Mouse (Mus musculus) kidney, postnatal 10 days (tissue): ENCODE measurements at regions not wholly inside any gene's neighbourhood (a gene's known extent, or its start where the extent isn't known, plus 50 kb on each side); places are given as distances from the start of the nearest gene placed in this dataset.
"Not testable (repeated sequence)": the region's sequence is repeated elsewhere in the genome, so short reads cannot be mapped to it uniquely, and the experiment has no call there.

Experiments
- DNase-seq: peaks from one replicate; pipeline ENCODE4 v3.0.0; 2021; ENCODE audit warnings: mixed read lengths

DNA sequence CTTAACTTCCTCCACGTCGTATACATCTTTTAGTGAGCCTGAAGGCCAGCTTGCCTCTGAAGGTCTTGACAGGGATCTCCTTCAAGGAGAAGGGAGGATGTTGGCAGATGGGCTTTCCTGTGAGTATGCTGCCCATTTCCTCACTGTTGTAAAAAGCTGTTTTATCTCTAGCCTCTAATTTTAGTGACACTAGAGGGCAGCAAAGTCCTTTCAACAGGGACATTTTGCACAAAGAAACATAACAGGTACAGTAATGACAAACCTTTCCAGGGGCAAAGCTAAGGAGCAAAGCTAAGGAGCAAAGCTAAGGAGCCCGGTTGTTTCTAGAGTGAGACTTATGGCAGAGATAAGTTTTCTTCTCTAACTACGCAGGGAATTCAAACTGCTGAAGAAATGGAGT is 59.0 kb upstream of the Kbtbd8 start:
- no peak for DNase-seq

DNA sequence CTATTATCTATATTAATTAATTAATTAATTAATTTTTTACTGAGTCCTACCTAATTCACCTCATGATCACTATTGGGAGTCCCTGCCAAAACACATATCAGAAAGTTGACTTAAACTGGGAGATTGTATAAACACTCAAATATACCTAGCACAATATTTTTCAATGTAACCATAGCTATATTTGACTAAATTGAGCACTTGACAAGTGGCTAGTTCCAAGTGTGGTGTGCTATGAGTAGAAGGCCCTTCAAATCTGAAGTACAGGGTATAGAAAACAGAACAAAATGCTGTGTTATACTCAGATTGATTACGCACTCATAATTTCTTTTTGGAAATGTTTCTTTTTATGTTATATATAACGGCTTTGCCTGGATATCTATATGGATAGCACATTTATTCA is 60.8 kb upstream of the Kbtbd8 start:
- no peak for DNase-seq

DNA sequence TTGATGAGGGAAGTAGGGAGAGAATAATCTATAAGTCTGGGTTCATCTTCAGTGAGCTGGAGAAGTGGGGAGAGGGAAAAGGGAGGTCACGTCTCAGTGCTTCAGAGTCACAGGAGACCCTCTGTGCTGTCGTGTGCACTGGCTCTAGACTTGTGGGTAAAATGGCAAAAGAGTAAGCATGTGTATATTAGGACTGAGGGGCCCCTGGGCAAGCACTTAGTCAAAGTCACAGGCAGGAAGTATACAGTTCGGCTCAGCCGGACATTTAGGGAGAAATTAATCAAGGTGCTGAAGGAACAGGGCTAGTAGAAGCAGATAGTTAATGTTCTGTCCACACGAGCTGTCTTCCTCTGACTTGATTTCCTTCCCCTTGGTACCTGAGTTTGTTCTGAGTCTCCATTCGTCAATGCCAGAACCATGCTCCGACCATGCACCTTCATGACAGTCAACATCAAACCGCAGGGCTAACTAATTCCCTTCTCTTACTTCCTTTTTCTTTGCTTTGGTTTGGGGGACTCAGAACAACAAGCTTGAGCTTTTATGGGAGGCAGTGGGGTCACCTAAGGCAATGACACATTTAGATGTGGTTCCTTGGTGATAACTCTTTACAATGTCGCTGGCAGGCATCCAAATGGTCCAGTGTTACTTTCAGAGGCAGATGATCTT is 63.2 kb upstream of the Kbtbd8 start:
- DNase-seq: peak; percentile 31

DNA sequence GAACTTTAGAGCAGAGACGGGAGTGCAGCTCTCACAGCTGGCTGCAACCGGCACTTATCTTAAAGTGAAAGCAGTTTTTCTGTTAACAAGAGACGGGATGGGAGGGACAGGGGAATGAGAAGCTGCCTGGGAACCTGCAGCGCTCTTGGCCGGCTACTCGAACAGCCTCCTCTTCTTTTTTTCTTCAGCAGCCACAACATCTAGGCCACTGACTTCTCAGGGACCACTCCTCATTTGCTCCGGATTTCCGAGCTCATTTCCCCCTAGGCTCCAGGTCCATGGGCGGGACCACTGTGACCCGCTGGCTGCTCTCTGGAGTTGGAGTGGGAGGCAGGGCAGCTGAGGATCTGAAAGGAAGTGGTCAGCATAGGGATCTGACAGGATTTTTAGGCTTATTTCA is 75.7 kb upstream of the Kbtbd8 start:
- not testable (repeated sequence) for DNase-seq

DNA sequence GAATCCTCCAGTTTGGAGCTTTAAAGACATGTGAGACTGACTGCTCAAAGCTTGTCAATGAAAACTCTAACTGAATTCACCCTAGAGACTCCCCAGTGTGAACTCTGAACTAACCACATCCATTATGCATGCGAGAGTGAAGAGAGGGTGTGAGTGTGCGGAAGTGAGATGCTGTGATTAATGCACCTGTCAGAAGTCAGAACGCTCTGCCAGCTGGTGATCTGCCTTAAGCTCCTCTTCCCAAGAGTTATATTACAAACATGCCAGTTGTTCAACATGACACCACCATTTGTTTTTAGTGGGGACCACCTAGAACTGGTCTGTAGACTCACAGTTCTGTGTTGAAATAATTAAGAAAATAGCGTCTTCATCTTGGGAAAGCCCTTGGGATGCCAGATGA is 92.8 kb upstream of the Kbtbd8 start:
- no peak for DNase-seq

DNA sequence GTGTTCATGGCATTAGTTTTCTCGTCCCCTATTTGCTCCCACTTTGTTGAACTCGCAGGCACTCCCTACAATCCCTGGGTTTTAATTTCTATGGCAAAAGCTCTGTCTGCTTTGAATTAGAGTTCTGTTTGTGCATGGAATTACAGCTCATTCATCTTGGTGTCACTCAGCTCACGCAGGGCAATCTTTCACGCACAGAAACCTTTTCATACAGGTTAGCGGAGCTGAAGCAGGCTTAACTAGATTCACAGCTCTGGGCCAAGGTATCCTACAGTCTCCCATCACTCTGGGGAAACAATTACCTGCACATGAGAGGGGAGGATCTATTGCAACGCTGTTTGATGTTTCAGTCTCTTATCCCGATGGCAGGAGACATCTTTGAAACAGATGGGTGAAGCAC is 95.3 kb upstream of the Kbtbd8 start:
- DNase-seq: no peak

DNA sequence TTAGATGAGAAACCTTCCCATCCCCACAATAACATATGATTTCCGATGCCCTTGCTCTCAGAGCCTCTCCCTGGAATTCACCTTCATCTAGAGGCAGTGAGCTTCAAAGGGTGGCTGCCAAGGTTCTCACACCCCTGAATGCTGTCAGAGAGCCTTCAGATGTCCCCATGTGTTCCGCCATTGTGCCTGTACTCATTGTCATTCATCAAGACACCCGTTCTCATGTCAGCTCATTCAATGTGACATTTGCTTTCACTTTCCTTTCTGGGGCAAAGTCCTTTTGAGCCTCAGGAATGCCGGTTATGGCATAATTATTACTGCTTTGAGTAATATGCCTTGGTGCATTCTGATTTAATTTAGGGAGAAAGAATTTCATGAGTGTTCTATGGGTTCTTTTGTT is 99.1 kb upstream of the Kbtbd8 start:
- DNase-seq: no peak

DNA sequence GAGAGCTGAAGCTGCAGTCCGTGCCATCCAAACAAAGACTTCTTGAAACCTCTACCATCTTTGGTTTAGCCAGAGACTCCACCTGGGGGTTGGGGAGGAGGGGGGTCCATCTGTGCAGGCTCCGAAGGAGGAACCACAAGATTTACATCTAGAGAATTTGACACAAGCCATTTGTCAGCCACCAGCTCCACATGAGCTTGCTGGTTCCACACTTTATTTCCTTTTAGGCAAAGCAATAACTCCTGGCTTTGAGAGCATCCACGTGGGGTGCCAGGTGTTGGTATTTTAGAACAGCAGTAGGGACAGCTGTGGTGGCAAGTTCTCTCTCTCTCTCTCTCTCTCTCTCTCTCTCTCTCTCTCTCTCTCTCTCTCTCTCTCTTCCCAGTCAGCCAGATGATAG is 99.6 kb upstream of the Kbtbd8 start:
- DNase-seq: no peak

DNA sequence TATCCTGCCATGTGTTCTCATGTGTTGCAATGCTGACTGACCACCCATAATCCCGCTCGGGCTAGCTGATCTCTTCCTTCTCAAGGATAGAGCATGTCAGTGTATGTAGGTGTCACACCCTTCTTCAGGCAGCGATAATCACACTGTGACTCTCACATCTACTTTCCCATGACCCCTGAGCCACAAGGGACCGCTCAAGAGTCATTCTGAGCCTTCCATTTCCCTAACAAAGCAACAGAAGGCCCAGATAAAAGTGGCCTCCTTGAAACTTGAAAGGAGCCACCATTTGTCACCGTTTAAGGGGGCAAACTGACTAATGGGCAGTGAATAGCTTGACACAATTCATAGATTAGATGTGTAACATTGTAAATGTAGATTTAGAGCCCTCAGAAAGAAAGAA is 103.9 kb upstream of the Kbtbd8 start:
- DNase-seq: no peak

DNA sequence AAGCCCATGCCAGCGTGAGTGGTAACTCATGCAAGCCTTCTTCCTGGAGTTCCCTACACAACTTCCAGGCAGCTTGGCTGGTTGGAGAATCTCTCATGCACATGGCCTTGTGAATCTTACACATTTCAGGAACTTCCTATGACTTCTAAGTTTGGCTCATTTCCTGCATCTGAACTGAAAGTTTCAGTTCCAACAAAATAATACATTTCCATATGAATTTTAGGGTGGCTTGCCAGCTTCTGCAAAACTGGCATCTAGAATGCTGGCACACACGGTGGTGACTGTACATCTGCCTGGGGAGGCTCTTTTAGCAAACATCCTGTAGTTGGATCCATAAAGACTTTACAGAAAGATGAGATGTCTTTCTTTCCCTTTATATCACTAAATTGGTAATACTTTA is 110.6 kb upstream of the Kbtbd8 start:
- no peak for DNase-seq

DNA sequence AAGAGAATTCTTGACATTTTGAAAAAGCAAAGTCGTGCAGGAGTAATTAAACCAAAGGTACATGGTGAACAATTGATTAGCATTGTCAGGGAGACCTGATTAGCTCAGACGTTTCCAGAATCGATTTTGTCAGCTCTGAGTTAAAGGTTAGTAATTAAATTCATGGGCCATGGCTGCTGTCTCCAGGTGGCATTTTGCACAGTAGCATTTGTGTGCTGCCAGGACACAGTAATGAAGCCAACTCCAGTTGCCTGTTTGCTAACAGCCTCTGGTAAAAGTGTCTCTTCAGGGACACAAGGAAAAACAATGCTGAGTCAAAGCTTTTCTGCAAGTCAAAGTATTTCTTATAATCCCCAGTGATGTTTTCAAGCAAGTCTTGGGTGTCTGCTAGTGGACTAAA is 113.3 kb upstream of the Kbtbd8 start:
- DNase-seq: no peak

DNA sequence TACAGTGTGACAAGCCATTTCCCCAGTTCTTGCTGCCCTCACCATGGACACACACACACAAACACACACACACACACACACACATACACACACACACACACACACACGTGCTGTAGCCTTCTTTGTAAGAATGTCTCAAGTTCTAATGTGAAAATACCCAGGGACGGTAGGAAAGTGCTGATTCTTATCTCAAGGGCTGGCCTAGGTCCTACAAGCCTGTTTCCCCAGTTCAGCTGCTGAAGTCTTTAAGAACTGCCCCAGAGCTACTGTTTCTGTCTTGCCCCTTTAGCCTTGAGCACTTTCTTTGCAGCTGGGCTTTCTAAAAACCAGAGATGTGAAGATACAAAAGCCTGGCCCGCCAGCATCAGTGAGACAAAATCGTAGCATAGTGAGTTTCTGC is 117.5 kb upstream of the Kbtbd8 start:
- no peak for DNase-seq

DNA sequence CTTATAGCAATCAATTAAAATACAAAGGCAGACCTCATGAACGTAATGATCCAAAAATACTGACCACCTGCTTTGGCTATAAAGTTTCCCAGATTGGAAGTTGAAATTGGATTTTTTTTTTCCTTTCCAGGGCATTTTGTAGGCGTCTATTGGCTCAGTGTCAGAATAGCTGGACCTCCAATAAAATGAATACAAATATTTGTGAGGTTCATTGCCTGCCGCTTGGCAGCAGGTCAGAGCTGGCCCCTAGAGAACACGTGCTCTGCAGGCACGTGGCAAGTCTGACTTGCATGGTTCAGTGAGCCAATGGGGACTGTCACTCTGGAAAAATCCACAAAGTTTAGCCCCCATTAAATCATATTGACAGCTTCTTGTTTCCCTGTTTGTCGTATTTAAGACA is 118.0 kb upstream of the Kbtbd8 start:
- DNase-seq: peak; percentile 45

DNA sequence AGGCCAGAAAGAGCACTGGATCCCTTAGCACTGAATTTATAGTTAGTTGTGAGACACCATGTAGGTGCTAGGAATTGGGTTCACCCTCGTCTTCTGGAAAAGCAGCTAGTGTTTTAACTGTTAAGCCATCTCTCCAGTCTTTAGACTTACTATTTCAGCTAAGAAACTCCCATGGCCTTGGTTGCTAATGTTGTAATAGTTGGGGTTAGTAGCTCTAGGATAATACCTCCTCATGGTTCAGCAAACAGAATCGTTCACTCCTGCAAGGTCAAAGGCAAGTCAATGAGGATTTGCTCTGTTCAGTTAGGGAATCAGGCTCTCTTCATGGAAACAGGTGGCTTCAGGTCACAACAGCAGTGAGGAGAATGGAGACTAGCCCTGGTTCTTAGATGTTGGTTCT is 118.7 kb upstream of the Kbtbd8 start:
- DNase-seq: no peak

DNA sequence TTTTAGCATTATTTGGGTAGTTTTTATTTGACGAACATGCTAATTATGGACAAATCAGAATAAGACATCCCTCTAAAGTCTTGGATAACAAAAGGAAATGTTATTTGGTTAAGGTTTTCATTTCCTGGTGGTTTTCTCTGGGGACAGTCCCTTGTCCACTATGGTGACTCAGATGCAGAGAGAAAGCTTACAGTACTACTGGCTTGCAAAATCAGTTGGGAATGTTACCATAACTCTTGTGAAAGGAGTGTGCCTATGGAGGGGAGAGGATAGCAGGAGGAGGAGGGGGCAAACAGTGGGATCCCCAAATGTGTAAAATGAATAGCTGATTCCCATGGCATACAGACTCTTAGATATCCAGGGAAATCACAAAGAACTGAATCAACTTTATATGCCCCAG is 122.7 kb upstream of the Kbtbd8 start:
- DNase-seq: no peak

DNA sequence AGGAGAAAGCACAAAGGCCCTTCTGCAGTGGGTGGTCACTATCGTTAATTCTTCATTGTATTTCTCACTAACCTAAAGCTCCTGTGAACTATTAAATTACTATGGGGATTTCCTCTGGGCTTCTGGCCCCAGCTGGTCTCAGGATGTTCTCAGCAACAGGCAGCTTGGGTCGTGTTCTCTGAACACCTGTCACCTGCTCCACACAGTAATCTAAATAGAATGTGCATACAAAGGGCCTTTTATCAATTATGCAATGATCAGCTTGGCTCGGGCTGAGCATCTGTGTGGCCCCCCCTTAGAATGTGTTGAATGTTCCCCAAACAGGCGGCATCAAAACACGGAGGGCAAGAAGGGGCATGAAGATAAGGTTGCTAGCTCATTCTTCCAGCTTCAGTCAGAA is 129.6 kb upstream of the Kbtbd8 start:
- DNase-seq: no peak

DNA sequence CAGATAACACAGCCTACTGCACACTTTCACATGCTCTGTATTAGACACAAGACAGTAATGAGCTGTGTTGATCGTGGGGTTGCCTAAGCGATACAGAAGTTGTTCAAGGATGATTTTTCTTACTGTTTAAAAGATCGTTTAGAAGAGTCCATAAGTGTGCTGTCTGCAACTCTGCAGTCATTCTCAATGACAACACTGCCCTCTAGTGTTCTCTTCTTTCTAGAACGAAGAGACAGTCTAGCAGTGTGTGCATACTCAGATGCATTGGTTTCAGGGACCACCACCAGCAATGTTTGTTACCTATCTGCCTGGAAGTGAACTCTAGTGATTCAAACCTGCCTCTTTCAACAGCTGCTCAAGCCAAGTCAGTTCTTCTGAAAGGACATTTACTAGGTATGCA is 130.7 kb upstream of the Kbtbd8 start:
- peak; percentile 15 for DNase-seq

DNA sequence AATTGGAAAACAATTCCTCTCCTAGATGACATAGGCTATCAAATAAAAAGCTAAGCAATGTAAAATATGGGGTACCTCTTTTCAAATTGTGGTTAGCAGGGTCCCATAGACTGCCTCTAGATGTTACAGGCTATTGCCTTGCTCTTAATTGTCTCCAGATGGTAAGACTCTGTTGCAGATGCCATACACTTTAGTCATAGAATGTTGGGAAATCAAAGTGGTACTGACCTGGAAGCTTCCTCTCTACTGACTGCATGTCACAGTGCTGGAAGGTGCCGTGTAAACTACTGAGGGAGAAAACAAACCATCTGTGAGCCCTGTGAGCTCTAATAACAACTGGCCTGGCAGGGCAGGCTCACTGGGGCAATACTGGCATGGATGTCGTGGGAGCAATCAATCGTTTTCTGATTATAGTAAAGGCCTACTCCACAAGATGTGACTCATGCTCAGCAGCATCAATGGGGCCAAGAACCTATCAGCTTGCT is 132.6 kb upstream of the Kbtbd8 start:
- DNase-seq: no peak

DNA sequence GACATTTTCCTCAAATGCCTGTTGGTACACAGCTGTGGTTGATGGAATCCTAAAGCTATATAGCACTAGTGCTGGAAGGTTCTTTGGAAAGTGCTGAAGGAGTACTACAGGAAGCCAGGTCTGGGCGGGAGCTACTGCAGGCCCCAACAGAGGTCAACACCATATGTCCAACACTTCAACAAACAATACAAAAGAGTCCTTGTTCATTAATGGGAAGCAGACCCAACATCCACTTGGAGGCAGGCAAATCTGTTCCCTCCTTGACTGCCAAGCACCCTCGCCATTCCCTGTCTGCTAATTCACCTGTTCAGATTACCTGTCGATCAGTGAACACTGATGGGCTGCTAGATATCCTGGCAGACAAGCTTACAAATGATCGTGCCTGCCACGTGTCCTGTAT is 148.4 kb upstream of the Kbtbd8 start:
- DNase-seq: no peak

DNA sequence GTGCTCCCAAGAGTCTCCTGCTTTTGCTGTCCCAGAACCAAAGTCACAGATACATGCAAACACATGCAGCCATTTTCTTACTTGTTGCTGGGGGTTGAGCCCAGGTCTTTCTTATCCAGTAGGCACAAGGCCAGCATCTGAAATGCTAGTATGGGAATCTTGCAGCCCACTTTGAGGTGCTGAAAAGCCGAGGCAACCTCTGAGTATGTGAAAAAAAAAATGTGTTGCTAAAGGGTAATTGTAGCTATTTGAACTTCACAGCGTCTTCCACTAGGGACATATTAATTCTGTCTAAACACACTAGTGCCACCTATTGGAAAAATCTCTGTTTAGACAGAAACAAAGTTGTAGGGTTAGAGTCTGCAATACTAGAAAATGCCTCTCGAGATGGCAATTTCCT is 150.1 kb upstream of the Kbtbd8 start:
- DNase-seq: peak; percentile 13

DNA sequence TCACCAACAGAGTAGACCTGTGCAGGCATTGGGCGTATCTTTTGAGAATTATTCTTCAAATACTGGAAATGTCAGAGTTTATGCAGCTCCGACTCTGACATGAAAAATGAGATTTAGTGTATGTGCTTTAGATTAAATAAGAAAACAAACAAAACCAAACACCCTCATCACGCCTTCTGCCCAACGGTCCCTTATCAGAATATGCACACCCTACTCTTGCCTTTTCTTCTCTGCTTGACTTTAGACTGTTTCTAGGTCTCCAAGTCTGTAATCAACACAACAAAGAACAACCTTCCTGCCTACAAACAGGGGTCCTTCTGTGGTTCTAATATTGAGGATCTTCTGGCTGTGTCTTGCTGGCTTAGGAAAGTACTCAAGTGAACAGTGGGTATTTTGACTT is 153.8 kb upstream of the Kbtbd8 start:
- DNase-seq: no peak

DNA sequence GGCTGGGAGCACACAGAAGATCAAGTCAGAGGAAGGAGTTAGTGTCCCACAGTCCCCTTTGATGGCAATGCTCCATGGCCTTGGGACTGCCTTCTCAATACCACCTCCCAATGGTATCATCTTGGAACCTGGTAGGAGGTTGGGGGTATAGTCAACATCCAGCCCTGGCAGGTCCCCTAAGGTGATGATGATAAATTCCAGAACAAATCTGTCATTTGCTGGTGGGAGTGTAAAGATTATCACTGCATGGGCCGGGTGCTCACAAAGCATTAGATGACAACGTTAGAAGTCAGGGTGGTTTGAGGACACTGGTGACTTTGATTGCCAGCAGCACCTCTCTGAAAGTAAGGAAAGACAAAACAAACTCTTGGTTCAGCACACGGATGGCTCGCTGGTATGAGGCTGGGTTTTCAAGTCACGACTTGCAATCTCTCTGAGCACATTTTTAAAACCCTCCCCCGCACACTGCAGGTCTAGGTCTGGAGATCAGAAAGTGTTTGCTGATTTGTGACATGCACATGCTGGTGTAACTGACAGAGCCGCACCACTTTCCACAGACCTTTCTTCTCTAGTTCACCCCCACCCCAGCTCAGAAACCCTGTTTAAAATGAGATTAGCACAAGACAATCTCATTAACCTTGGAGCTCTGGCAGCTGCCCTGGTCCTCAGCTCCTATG is 154.5 kb upstream of the Kbtbd8 start:
- no peak for DNase-seq

DNA sequence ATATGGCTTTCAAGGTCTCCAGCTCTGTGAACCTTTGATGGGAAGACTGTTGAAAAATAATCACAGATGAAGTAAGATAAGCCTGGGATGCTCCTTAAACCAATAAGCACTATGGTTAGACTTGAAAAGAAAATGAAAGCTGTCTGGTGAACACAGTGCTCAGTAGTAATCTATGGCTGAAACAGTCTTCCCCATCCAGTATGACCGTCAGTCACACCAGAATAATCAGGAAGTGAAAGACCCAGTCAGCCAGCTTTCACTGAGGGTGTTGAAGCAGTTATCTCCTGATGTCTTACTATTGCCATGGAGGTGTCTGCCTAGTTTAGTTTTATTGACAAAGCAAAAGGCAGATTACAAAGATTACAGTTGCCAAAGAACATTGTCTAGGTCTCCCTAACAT is 155.2 kb upstream of the Kbtbd8 start:
- no peak for DNase-seq

DNA sequence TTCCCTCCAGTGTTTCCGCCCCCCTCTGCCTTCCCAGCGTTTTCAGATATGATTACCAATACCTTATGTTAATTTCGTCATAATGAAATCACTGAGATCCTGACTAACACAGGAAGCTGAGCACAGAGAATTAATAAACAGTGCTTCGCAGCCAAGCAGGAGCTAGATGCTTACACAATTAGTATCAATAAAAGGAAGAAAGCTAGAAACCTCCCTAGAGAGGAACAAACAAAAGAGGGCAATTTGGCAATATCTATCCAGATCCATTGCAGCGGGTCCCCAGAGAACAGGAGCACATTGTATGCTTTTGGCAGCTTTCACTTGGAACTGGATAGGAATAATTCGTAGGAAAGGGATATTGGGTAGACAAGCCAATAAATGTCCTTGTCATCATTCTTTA is 159.1 kb upstream of the Kbtbd8 start:
- no peak for DNase-seq

DNA sequence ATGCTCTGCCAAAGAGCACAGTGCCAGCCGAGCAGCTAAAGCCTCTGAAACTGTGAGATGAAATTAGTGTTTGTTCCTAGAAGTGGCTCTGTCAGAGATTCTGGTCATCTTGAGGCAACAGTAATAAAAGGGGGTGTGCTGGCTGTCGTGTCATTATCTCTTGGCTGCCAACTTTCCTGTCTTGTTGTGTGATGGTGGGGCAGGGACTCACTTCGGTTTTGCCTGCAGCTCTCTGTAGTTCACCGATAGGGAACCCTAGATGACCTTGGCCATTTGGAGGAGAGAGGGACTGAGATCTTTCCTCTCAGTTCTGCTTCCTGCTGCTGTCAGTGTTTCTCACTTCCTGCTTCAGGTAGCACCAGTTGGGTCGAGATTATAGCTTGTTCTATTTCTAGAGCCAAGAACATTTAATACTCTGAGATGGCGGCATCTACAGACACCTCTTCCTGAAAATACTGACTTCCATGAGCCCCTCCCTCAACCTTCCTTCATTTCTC is 159.8 kb upstream of the Kbtbd8 start:
- DNase-seq: no peak
